In genomic region chr17:25786280-25786679, GRCm38 (mm10) we compare ENCODE assay signal across 9 mouse cellular contexts. TPM values are rescaled to one million over a fixed set of nuclear protein-coding genes. Genes with fewer than 3 reads are reported as not detected.
A peak's percentile ranks its signal among the peaks of the same experiment; 100 is the strongest.
DNase-seq lines count a peak whose midpoint lies in the region; ATAC-seq and TF ChIP-seq lines count a peak whose summit lies in the region.
"Had no signal": no experiment of that assay in that cellular context is flagged by ENCODE, and none has a peak within 500 bp of the region (broad histone marks: within the 10 kb centered on the region; RNA-seq: fewer than 3 reads in every experiment).

TSS of gene Ccdc78 (plus strand) at chr17:25786580.

- 79% methylated on average over 3 of the region's 3 CpGs for WGBS in heart, embryonic 14.5 days
- 88% methylated on average over 3 of the region's 3 CpGs for WGBS in forebrain, embryonic 16.5 days
- WGBS in liver, postnatal 0 days (ENCODE audit: insufficient replicate concordance): 70% methylated on average over 3 of the region's 3 CpGs

- in situ Hi-C loops in ES-E14 (cut with MboI; ENCODE audit: low sequenced_read_pairs in 2 of 2, unreplicated experiment in 2 of 2): no loop called here

- no peaks in the 10 kb centered on the region for H3K27me3 ChIP-seq in heart, embryonic 14.5 days (ENCODE audit: control insufficient read depth, insufficient read depth, low read length)
- no peaks in the 10 kb centered on the region for H3K27me3 ChIP-seq in forebrain, embryonic 16.5 days (replicated peaks; ENCODE audit: control insufficient read depth, insufficient read depth, low read length)
- no peaks in the 10 kb centered on the region for H3K27me3 ChIP-seq in liver, postnatal 0 days (ENCODE audit: insufficient read depth, low read length)

- peak within 1 kb of the TSS; percentile 78 to 96 for H3K27ac ChIP-seq in heart, embryonic 14.5 days (replicated peaks in 1 of 2; ENCODE audit: control insufficient read depth in 1 of 2, insufficient read depth in 1 of 2, low read depth in 2 of 2, low read length in 2 of 2)
- H3K27ac ChIP-seq in ES-E14 (ENCODE audit: insufficient read depth, low read depth, low read length, poor library complexity, severe bottlenecking): no peak within 1 kb of the TSS
- peak within 1 kb of the TSS; percentile 86 for H3K27ac ChIP-seq in forebrain, embryonic 16.5 days (ENCODE audit: low read length)
- peak within 1 kb of the TSS; percentile 64; the same call in 1 of the 2 replicates for H3K27ac ChIP-seq in liver, postnatal 0 days (ENCODE audit: low read depth)

- ATAC-seq in heart, embryonic 14.5 days (ENCODE audit: insufficient number of reproducible peaks, insufficient read depth, low FRiP score, low read depth): no peak
- no peak for ATAC-seq in forebrain, embryonic 16.5 days
- no peak for ATAC-seq in liver, postnatal 0 days
- ATAC-seq in activated CD4-positive, CD25-positive, alpha-beta regulatory T cell, adult 4 months: no peak

- H3K4me2 ChIP-seq in heart, embryonic 14.5 days (ENCODE audit: low read length): peak within 1 kb of the TSS; percentile 86
- peak within 1 kb of the TSS; percentile 84 for H3K4me2 ChIP-seq in forebrain, embryonic 16.5 days (ENCODE audit: low read length)
- H3K4me2 ChIP-seq in liver, postnatal 0 days (ENCODE audit: low read depth, low read length): peak within 1 kb of the TSS; percentile 89

- peak within 1 kb of the TSS; percentile 83 for H3K9ac ChIP-seq in heart, embryonic 14.5 days (ENCODE audit: low read length)
- peak within 1 kb of the TSS; percentile 81 for H3K9ac ChIP-seq in ES-E14 (ENCODE audit: insufficient read depth, low read depth, low read length, poor library complexity, severe bottlenecking)
- H3K9ac ChIP-seq in forebrain, embryonic 16.5 days (replicated peaks; ENCODE audit: low read depth, low read length): peak within 1 kb of the TSS; percentile 72
- H3K9ac ChIP-seq in liver, postnatal 0 days (replicated peaks): peak within 1 kb of the TSS; percentile 68

- H3K4me3 ChIP-seq in heart, embryonic 14.5 days (ENCODE audit: control insufficient read depth in 1 of 2, insufficient read depth in 1 of 2, low read depth in 1 of 2, low read length in 2 of 2): peak within 1 kb of the TSS; percentile 60 to 92
- H3K4me3 ChIP-seq in ES-E14 (ENCODE audit: insufficient read depth in 1 of 2, low read depth in 1 of 2, low read length in 2 of 2, poor library complexity in 1 of 2, severe bottlenecking in 1 of 2): peak within 1 kb of the TSS; percentile 73 to 89
- peak within 1 kb of the TSS; percentile 75 for H3K4me3 ChIP-seq in forebrain, embryonic 16.5 days (replicated peaks; ENCODE audit: low read length)
- peak within 1 kb of the TSS; percentile 65 for H3K4me3 ChIP-seq in liver, postnatal 0 days (ENCODE audit: low read depth, low read length)

- H3K9me3 ChIP-seq in heart, embryonic 14.5 days (ENCODE audit: control insufficient read depth, low read length): no peaks in the 10 kb centered on the region
- H3K9me3 ChIP-seq in ES-E14 (ENCODE audit: control insufficient read depth, insufficient read depth, low read depth, low read length): no peaks in the 10 kb centered on the region
- H3K9me3 ChIP-seq in forebrain, embryonic 16.5 days (ENCODE audit: control insufficient read depth, low read length): no peaks in the 10 kb centered on the region
- no peaks in the 10 kb centered on the region for H3K9me3 ChIP-seq in liver, postnatal 0 days (ENCODE audit: low read length)

- DNase-seq in heart, postnatal 4 days: no peak
- DNase-seq in ES-E14 (ENCODE audit: low read depth, low spot score): no peak
- DNase-seq in liver, postnatal 0 days: no peak
- DNase-seq in kidney, postnatal 10 days: no peak
- no peak for DNase-seq in gastrocnemius, postnatal 10 days
- DNase-seq: cerebellum, postnatal 25 days had no signal

- TF ChIP-seq CTCF in liver, postnatal 0 days (IDR thresholded peaks at IDR 0.05; ENCODE audit: low read depth): no peak

- peaks cover 11 to 28% of the 10 kb centered on the region in 2 experiments for H3K4me1 ChIP-seq in heart, embryonic 14.5 days (ENCODE audit: control insufficient read depth in 2 of 2, insufficient read depth in 2 of 2, low read length in 2 of 2)
- H3K4me1 ChIP-seq in ES-E14 (ENCODE audit: control insufficient read depth in 2 of 2, insufficient read depth in 2 of 2, low read length in 2 of 2, poor library complexity in 1 of 2): peaks cover 3 to 6% of the 10 kb centered on the region in 2 experiments; a peak in 1 of 4 replicates
- H3K4me1 ChIP-seq in forebrain, embryonic 16.5 days (replicated peaks; ENCODE audit: control insufficient read depth, insufficient read depth, low read length): peaks cover 28% of the 10 kb centered on the region
- peaks cover 14% of the 10 kb centered on the region for H3K4me1 ChIP-seq in liver, postnatal 0 days (ENCODE audit: insufficient read depth)

- H3K36me3 ChIP-seq in heart, embryonic 14.5 days (ENCODE audit: control insufficient read depth, insufficient read depth, low read length): peaks cover 59% of the 10 kb centered on the region
- peaks cover 22% of the 10 kb centered on the region for H3K36me3 ChIP-seq in ES-E14 (ENCODE audit: control insufficient read depth, insufficient read depth, low read length, poor library complexity, severe bottlenecking)
- H3K36me3 ChIP-seq in forebrain, embryonic 16.5 days (ENCODE audit: control insufficient read depth, insufficient read depth): peaks cover 10% of the 10 kb centered on the region; the same call in 1 of the 2 replicates
- H3K36me3 ChIP-seq in liver, postnatal 0 days (replicated peaks; ENCODE audit: insufficient read depth, low read length): peaks cover 21% of the 10 kb centered on the region

- no peak for TF ChIP-seq EP300 in liver, postnatal 0 days (IDR thresholded peaks at IDR 0.05; ENCODE audit: low read depth)

TF ChIP-seq in ES-E14, 5 proteins besides CTCF, POLR2A, EP300 and RAD21:
- TF ChIP-seq MAFK (IDR thresholded peaks at IDR 0.05; ENCODE audit: insufficient read depth, low read depth, low read length) (no peak), HCFC1 (IDR thresholded peaks at IDR 0.05; ENCODE audit: borderline replicate concordance, insufficient read depth, low read length) (no peak), ZC3H11A (IDR thresholded peaks at IDR 0.05; ENCODE audit: borderline replicate concordance, low read depth, low read length) (no peak), ZNF384 (IDR thresholded peaks at IDR 0.05; ENCODE audit: low read depth, low read length) (no peak), CHD2 (IDR thresholded peaks at IDR 0.05; ENCODE audit: low read depth, low read length) (no peak)

RNA-seq across cellular contexts. Expression of gene Ccdc78, which starts in this region (rescaled TPM):
- polyA plus RNA-seq in heart, embryonic 14.5 days (2014; fragmentation: Nextera tagmentation; extraction: Ambion mirVana): 0.09 TPM in 1 of 2 replicates, not detected in the other
- not detected for total RNA-seq in heart, postnatal 4 days (2021)
- 0.22 and 0.26 TPM in 2 replicates for total RNA-seq in ES-E14 (2012; rRNA removed)
- 0.13 and 0.15 TPM in 2 replicates for polyA plus RNA-seq in forebrain, embryonic 16.5 days (2015; fragmentation: Nextera tagmentation; extraction: Ambion mirVana)
- polyA plus RNA-seq in liver, postnatal 0 days (2015; fragmentation: Nextera tagmentation; extraction: Ambion mirVana): not detected in 2 replicates
- under 1 TPM in 1 of 2 experiments, not detected in 1; 0.62 TPM for polyA plus RNA-seq in activated CD4-positive, CD25-positive, alpha-beta regulatory T cell, adult 4 months (2017; shearing (Covaris generic))
- not detected for total RNA-seq in gastrocnemius, postnatal 10 days (2021)
